Mouse (Mus musculus) splenic B cell, adult 2 months (primary cell): ENCODE results near the gene Olfr456.
"Not testable (repeated sequence)": the region's sequence is repeated elsewhere in the genome, so short reads cannot be mapped to it uniquely, and the experiment has no call there.

Experiments
- DNase-seq: peaks from one replicate; pipeline ENCODE4 v3.0.0-alpha.2; 2011; ENCODE audit warnings: low read depth, low spot score
- H3K27me3 ChIP-seq: 2 replicates; pipeline ENCODE4 v1.6.1; 2012; ENCODE audit warnings: mild to moderate bottlenecking, low read length, moderate library complexity, mixed read lengths; ENCODE audit not compliant: control insufficient read depth, poor library complexity, insufficient read depth, severe bottlenecking
- H3K36me3 ChIP-seq: 2 replicates; pipeline ENCODE4 v1.6.1; 2012; ENCODE audit warnings: mild to moderate bottlenecking, low read length, moderate library complexity, mixed read lengths; ENCODE audit not compliant: control insufficient read depth, poor library complexity, insufficient read depth, severe bottlenecking

Olfr456 gene

DNA sequence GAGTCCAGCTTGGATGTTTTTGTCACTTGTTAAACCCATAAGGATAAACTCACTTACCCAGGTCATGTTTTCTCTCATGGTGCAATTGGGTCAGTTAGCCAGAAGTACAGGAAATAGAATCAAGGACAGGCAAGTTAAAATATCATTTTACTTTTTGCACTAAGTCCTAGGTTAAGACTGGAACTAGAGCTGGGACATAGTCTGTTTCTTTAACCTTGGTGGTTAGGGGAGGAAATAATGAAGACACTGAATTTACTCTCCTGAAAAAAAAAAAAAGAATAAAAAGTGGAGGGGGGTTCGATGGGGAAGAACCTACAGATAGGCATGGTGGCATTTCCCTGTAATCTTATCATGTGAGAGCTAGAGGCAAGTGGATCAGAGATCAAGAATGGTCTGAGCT is at the start of gene Olfr456:
Gene Olfr456, minus strand, starts transcription at position 101 of the 400 bp plus-strand sequence.
- H3K27me3 ChIP-seq: no peaks in the 10 kb centered on the region
- DNase-seq: no peak

DNA sequence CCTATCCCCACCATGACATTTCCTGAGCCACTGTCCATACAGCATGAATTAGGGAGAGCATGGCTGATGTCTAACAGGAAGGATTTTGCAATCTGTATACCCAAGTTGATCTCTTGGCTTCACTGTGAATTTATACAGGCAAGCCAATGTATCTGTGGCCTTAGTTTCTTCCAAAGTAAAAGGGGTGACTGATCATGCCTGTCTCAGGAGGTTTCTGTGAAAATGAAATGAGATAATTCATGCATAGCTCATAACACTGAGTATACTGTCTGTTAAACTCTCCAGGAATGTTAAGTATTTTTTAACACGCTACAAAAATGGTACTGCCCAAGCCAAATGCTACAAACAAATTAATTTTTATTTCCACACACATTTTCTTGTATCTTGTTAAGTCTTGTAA is 26.4 kb upstream of the Olfr456 start:
- no peaks in the 10 kb centered on the region for H3K27me3 ChIP-seq
- no peak for DNase-seq
- H3K36me3 ChIP-seq: no peaks in the 10 kb centered on the region

More for the DNA sequence above, at the start of gene Olfr456:
- no peaks in the 10 kb centered on the region for H3K36me3 ChIP-seq

DNA sequence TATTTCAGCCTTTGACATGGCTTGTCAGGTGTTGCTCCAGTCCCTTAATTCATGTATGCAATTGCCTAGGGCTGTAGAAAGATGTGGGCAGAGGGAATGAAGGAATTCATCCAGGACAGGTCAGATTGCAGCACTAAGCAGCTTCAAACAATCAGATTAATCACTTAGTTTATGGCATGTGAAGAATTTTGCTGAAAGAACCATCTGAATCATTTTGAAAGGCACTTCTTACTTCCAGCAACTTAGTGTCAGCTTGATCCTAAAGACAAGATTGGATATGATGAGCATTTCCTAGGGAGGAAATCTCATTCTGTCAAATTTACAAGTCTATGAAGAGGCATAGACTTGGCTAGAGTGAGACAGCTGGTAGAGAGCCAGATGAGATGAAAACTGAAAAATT is 22.3 kb upstream of the Olfr456 start:
- no peaks in the 10 kb centered on the region for H3K27me3 ChIP-seq
- no peak for DNase-seq
- H3K36me3 ChIP-seq: no peaks in the 10 kb centered on the region; the same call in 1 of the 2 replicates

DNA sequence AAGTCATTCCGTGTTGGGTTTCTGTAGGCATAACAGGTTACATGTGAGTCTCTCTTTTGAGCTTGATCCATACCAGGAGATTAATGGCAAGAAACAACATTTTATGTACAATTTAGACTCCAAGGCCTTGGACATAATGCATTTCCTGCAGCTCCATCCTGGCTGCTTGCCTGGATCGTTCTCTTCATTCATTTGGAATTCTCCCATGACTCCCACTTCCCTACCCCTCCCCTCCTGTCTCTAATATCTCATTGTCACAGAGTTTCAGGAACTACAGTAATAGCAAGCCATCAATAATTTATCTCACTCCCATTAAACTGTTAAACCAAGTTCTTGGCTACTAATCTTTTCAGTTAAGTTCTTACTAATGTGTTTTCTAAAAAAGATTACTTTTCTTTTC is 16.5 kb upstream of the Olfr456 start:
- H3K27me3 ChIP-seq: no peaks in the 10 kb centered on the region
- H3K36me3 ChIP-seq: no peaks in the 10 kb centered on the region; the same call in 1 of the 2 replicates
- no peak for DNase-seq

DNA sequence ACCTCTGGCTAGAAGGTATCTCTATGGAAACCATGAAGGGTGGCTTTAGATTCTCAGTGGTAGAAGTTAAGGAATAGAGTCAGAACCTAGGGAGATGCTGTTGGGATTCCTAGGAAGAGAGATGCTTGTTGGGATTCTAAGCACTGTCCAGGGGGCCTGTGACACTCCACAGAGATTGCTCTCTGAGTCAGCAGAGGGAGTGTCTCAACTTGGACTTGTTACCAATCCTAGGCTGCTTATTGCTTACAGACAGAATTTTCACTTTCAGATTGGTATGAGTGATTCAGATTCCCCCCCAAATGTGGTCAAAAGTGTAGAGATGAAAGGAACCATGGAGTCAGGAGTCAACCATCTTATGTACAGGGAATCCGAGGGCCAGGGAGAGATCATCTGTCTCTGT is 2.7 kb upstream of the Olfr456 start:
- DNase-seq: no peak
- no peaks in the 10 kb centered on the region for H3K36me3 ChIP-seq
- no peaks in the 10 kb centered on the region for H3K27me3 ChIP-seq

DNA sequence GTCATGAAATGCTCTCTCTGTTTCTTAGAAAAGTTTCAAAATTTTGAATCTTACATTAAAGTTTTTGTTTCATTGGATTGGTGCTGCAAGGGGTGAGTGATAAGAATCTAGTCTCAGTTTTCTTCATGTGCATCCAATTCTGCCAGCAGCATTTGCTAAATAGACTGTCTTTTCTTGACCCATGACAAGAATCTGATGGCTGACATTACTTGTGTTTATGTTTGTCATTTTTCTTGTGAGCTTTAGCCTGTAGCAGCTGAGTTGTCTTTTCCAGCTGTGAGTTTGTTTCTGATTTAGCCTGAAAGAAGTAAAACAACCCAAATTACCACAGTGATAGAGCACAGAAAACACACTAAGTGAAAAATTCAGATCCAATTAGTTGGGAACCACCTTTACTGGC is 2.4 kb downstream of the Olfr456 start:
- DNase-seq: no peak
- H3K27me3 ChIP-seq: no peaks in the 10 kb centered on the region
- H3K36me3 ChIP-seq: no peaks in the 10 kb centered on the region

DNA sequence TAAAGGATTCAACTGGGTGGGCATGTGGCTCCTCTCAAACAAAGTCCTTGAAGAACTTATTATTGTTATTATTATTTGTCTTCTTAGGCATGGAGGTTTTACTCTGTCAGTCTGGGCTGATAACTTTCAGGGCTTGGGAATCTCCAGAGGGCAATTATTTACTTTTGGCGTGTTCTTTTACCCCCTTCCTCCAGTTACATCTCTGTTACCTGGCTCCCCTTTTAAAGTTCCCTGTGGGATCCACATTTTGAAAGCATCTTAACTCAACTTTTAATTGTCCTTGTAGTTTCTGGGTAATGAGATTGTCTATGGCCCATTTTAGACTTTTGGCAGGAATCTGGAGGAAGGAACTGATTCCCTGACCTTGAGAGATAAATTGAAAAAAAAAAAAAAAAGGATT is 10.8 kb downstream of the Olfr456 start, which contains the start of gene Olfr457:
Gene Olfr457, minus strand, starts transcription at position 101 of the 400 bp plus-strand sequence.
- DNase-seq: no peak
- Histone ChIP-seq H3K36me3 (no peaks in the 10 kb centered on the region), H3K27me3 (no peaks in the 10 kb centered on the region)

DNA sequence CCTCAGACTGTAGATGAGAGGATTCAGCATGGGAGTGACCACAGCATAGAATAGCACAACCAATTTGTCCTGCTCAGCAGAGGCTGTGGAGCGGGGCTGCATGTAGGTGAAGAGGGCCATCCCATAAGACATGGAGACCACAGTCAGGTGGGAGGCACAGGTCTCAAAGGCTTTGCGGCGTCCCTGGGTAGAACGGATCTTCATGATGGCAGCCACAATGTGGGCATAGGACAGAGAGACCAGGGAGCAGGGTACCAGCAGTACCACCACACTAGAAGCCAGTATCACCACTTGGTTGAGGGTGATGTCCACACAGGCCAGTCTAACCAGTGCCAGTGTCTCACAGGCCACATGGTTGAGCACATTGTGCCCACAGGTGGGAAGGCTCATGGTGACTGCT is 15.7 kb downstream of the Olfr456 start:
- not testable (repeated sequence) for H3K27me3 ChIP-seq, H3K36me3 ChIP-seq, DNase-seq

DNA sequence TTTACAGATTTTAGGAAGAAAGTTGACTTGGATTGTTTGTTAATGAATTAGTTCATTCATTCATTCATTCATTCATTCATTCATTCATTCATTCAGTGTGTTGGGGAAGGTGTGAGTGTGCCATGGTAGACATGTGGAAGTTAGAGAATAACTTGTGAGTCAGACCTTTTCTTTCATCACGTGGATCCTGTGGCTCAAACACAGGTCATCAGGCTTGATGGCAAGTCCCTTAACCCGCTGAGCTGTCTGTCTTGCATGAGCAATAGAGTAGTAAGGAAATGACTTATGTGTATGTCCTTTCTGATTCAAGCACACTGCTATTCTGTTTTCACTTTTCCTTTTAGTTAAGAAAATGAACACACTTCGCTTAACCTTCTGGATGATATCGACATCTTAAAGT is 16.5 kb downstream of the Olfr456 start:
- no peak for DNase-seq
- Histone ChIP-seq H3K27me3 (no peaks in the 10 kb centered on the region), H3K36me3 (no peaks in the 10 kb centered on the region)

DNA sequence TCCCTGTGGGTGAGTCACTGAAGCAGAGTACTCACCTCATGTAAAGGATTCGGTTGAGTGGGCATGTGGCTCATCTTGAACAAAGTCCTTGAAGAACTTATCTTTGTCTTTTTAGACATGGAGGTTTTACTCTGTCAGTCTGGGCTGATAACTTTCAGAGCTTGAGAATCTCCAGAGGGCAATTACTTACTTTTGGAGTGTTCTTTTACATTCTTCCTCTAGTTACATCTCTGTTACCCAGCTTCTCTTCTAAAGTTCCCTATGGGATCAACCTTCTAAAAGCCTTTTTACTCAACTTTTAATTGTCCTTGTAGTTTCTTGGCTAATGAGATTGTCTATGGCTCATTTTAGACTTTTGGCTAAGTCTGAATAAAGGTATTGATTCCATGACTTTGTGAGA is 21.9 kb downstream of the Olfr456 start, which contains the start of gene Olfr458:
Gene Olfr458, minus strand, starts transcription at position 101 of the 400 bp plus-strand sequence.
- Histone ChIP-seq H3K27me3 (no peaks in the 10 kb centered on the region), H3K36me3 (no peaks in the 10 kb centered on the region)
- DNase-seq: no peak

DNA sequence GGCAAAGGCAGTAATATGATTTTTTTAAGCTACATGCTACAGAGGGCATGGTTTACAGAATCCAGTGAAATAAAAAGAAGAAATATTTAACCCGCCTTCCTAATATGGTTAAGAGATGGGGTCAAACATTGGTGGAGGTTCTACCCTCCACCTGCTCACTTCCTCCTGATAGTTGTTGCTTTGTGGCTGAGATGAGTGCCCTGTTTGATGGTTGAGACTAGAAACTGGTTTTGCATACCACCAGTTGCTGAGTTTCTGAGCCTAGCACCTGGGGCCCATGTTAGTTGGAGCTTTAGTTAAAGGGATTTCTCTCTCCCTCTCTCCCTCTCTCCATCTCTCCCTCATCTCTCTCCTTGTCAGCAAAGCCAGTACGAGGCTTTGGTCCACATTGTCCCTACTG is 39.6 kb downstream of the Olfr456 start:
- no peak for DNase-seq
- Histone ChIP-seq H3K27me3 (no peaks in the 10 kb centered on the region), H3K36me3 (no peaks in the 10 kb centered on the region)

DNA sequence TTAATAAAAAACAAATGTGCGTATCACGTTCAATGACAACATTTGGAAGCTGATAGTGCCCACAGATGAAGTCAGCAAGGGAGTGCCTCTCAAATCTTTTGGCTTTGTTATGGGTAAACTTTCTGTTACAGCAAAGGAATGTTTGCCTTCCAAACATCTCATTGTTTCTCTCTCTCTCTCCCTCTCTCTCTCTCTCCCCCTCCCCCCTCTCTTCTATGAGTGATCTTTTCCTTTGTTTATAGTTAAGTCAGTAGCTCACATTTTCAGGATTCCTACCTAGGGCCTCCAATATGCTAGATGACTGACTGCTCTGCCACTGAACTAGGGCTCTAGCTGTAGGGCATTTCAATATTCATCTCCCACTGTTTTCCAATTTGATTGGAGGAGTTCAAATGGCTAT is 42.5 kb downstream of the Olfr456 start:
- no peaks in the 10 kb centered on the region for H3K36me3 ChIP-seq
- no peak for DNase-seq
- no peaks in the 10 kb centered on the region for H3K27me3 ChIP-seq

DNA sequence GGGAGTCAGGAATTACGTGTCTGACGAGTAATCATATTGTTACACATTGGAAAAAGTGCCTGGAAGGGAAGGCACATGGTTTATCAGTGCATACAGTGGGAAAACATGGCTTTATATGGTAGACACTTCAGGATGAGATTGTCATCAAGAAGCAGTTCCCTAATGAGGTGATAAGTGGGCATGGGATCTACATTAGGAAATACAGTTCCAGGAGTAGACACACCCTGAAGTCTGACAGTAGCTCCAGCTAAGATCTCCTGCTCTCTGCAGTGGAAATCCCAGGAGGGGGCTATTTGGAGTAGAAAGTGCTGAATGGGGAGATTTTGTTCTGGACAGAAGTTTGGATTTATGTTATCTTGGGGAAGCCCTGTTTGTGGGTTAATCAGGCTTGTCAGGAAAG is 45.6 kb downstream of the Olfr456 start:
- H3K36me3 ChIP-seq: no peaks in the 10 kb centered on the region
- H3K27me3 ChIP-seq: no peaks in the 10 kb centered on the region
- DNase-seq: no peak
